ENCODE assay signal across 17 mouse cellular contexts in the genomic region with DNA sequence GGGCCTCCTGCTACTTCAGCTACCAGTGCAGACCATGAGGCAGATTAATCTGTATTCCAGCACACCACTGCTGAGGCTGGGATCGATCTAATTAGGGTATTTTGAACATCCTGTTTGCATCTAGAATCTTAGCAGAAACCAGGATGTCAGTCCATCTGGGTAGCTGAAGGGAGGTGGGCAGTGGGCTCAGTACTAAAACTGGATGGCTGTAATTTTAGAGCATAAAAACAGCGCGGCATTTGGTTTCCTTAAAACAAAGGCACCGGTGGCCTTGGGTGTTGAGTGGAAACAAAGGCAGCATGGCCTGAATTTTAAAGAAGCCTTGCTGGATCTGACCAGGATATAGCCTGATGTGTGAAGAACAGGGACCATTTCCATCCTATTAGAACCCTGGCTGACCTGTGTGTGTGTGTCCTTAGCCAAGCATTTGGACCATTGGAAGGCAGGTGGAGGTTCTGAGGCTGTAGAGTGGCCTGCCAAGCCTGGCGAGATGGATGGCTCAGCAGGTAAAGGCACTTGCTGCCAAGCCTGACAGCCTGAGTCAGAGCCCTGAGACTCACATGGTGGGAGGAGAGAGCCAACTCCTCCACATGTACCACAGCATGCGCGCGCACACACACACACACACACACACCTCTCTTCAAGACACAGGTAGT. TPM values are rescaled to one million over a fixed set of nuclear protein-coding genes. Genes with fewer than 3 reads are reported as not detected.
DNase-seq lines count a peak whose midpoint lies in the region; ATAC-seq and TF ChIP-seq lines count a peak whose summit lies in the region.
"Had no signal": no experiment of that assay in that cellular context is flagged by ENCODE, and none has a peak within 500 bp of the region (broad histone marks: within the 10 kb centered on the region; RNA-seq: fewer than 3 reads in every experiment).

No protein-coding gene starts in this region.

- H3K4me1 ChIP-seq in cerebellum, adult 2 months (ENCODE audit: control insufficient read depth, insufficient read depth, low read length) = peaks cover 19% of the 10 kb centered on the region
- peaks cover 27% of the 10 kb centered on the region for H3K4me1 ChIP-seq in forebrain, postnatal 0 days (ENCODE audit: insufficient read depth)
- H3K4me1 ChIP-seq in neural tube, embryonic 14.5 days (ENCODE audit: control insufficient read depth, insufficient read depth, low read length) = peaks cover 21% of the 10 kb centered on the region; the same call in 1 of the 2 replicates
- H3K4me1 ChIP-seq: embryonic facial prominence, embryonic 15.5 days had no signal

- intact Hi-C loops in left cerebral cortex, postnatal 4 days (cut with DNase I) = no loop called here

- peak; percentile 50 for ATAC-seq in forebrain, postnatal 0 days
- no peak for ATAC-seq in neural tube, embryonic 14.5 days (ENCODE audit: low read depth)
- ATAC-seq: CD4-positive, CD25-positive, alpha-beta regulatory T cell, adult 4 months; inflammation-experienced regulatory T-cells, adult 6 months; liver, embryonic 12.5 days had no signal

- H3K27ac ChIP-seq in cerebellum, adult 2 months (ENCODE audit: insufficient read depth, low read length) = no peak overlapping the region
- peak overlapping the region; percentile 68 for H3K27ac ChIP-seq in forebrain, postnatal 0 days (ENCODE audit: low read depth, low read length)
- peak overlapping the region; percentile 58 for H3K27ac ChIP-seq in neural tube, embryonic 14.5 days (ENCODE audit: low read depth, low read length)
- H3K27ac ChIP-seq: embryonic facial prominence, embryonic 15.5 days; liver, embryonic 12.5 days had no signal

- peak; percentile 71 for DNase-seq in left cerebral cortex, postnatal 4 days
- no peak for DNase-seq in left cerebral cortex, adult 11 months (ENCODE audit: low spot score)
- DNase-seq in cerebellum, adult 2 months = peak; percentile 92 to 97
- DNase-seq in forebrain, postnatal 0 days = peak; percentile 56
- DNase-seq in heart, adult 8-10 months (ENCODE audit: low spot score) = no peak
- DNase-seq in urinary bladder, postnatal 25 days (ENCODE audit: low spot score) = no peak
- DNase-seq: adrenal gland, postnatal 10 days; kidney, postnatal 14 days; lung, postnatal 36 days; right cerebral cortex, adult 18-20 months; thymus, postnatal 36 days had no signal

- H3K4me2 ChIP-seq in forebrain, postnatal 0 days (ENCODE audit: low read depth) = no peak overlapping the region
- H3K4me2 ChIP-seq in neural tube, embryonic 14.5 days (ENCODE audit: low read depth, low read length) = no peak overlapping the region
- H3K4me2 ChIP-seq: embryonic facial prominence, embryonic 15.5 days; liver, embryonic 12.5 days had no signal

- H3K9me3 ChIP-seq in forebrain, postnatal 0 days (ENCODE audit: low read length) = no peaks in the 10 kb centered on the region
- no peaks in the 10 kb centered on the region for H3K9me3 ChIP-seq in neural tube, embryonic 14.5 days (ENCODE audit: control insufficient read depth, low read length)
- H3K9me3 ChIP-seq: embryonic facial prominence, embryonic 15.5 days; liver, embryonic 12.5 days had no signal

- WGBS in cerebellum, adult 2 months = 23% methylated on average over 8 of the region's 8 CpGs
- WGBS in forebrain, postnatal 0 days = 51% methylated on average over 8 of the region's 8 CpGs
- 62% methylated on average over 8 of the region's 8 CpGs for WGBS in neural tube, embryonic 14.5 days

- no peak overlapping the region for H3K9ac ChIP-seq in forebrain, postnatal 0 days
- no peak overlapping the region for H3K9ac ChIP-seq in neural tube, embryonic 14.5 days (replicated peaks; ENCODE audit: low read depth, low read length)
- H3K9ac ChIP-seq: embryonic facial prominence, embryonic 15.5 days; liver, embryonic 12.5 days had no signal

- no peak for TF ChIP-seq CTCF in cerebellum, adult 2 months (IDR thresholded peaks at IDR 0.05; ENCODE audit: borderline replicate concordance, insufficient read depth, low read depth, low read length)
- no peak for TF ChIP-seq CTCF in forebrain, postnatal 0 days (IDR thresholded peaks at IDR 0.05; ENCODE audit: low read depth)

- no peak for TF ChIP-seq POLR2A in cerebellum, adult 2 months (IDR thresholded peaks at IDR 0.05; ENCODE audit: borderline replicate concordance, insufficient read depth, low read length)

- H3K36me3 ChIP-seq in forebrain, postnatal 0 days (ENCODE audit: insufficient read depth) = no peaks in the 10 kb centered on the region
- H3K36me3 ChIP-seq in neural tube, embryonic 14.5 days (ENCODE audit: control insufficient read depth, insufficient read depth, low read length) = no peaks in the 10 kb centered on the region
- H3K36me3 ChIP-seq: embryonic facial prominence, embryonic 15.5 days; liver, embryonic 12.5 days had no signal

- no peaks in the 10 kb centered on the region for H3K27me3 ChIP-seq in cerebellum, adult 2 months (ENCODE audit: control insufficient read depth, insufficient read depth, low read length)
- H3K27me3 ChIP-seq in forebrain, postnatal 0 days (ENCODE audit: insufficient read depth, low read length) = no peaks in the 10 kb centered on the region
- no peaks in the 10 kb centered on the region for H3K27me3 ChIP-seq in neural tube, embryonic 14.5 days (ENCODE audit: control insufficient read depth, insufficient read depth, low read length)
- H3K27me3 ChIP-seq: embryonic facial prominence, embryonic 15.5 days; liver, embryonic 12.5 days had no signal

- H3K4me3 ChIP-seq in cerebellum, adult 2 months (replicated peaks; ENCODE audit: insufficient read depth, low read depth, low read length) = no peak overlapping the region
- no peak overlapping the region for H3K4me3 ChIP-seq in forebrain, postnatal 0 days (ENCODE audit: low read depth, low read length)
- no peak overlapping the region for H3K4me3 ChIP-seq in neural tube, embryonic 14.5 days (ENCODE audit: low read depth, low read length)
- H3K4me3 ChIP-seq: embryonic facial prominence, embryonic 15.5 days; liver, embryonic 12.5 days had no signal

RNA-seq across cellular contexts. Expression of a gene that starts 55.3 kb away (rescaled TPM):
- total RNA-seq in left cerebral cortex, postnatal 4 days (2021) = 100 to 1,000 TPM; 189 to 190 TPM
- 46.0 and 50.0 TPM in 2 replicates for polyA plus RNA-seq in cerebellum, adult 2 months (2012; rRNA removed)
- 90.0 and 113 TPM in 2 replicates for total RNA-seq in forebrain, postnatal 0 days (2014; rRNA removed)
- 21.5 and 25.9 TPM in 2 replicates for polyA plus RNA-seq in forebrain, postnatal 0 days (2015; fragmentation: Nextera tagmentation; extraction: Ambion mirVana)
- 46.5 and 60.0 TPM in 2 replicates for polyA plus RNA-seq in neural tube, embryonic 14.5 days (2014; fragmentation: Nextera tagmentation; extraction: Ambion mirVana)
- under 1 TPM; 0.19 to 0.31 (median 0.22) TPM for total RNA-seq in heart, adult 8-10 months (2022)
- polyA plus RNA-seq: CD4-positive, CD25-positive, alpha-beta regulatory T cell, adult 4 months; heart, embryonic 14.5 days; inflammation-experienced regulatory T-cells, adult 6 months; liver, embryonic 12.5 days had no signal

Comparison
In these comparisons a context has a peak if more than half of its experiments do, and no peak if none do; other contexts are left out.
1. DNase-seq: peak in left cerebral cortex, postnatal 4 days (single experiment), cerebellum, adult 2 months (2 of 2) and forebrain, postnatal 0 days (single experiment); none in left cerebral cortex, adult 11 months (single experiment), heart, adult 8-10 months (single experiment) and urinary bladder, postnatal 25 days (single experiment).
2. RNA of a gene that starts 55.3 kb away (total RNA-seq): 189 to 190 TPM in left cerebral cortex, postnatal 4 days and 90.0 to 113 TPM in forebrain, postnatal 0 days; 0.19 to 0.31 TPM in heart, adult 8-10 months; every median in the first group is over 10 times any median in the second.